Mouse (Mus musculus): ENCODE measurements around the gene Cryaa.

GRCm38 (mm10) chr17:31662855-31663254 lies 14.8 kb upstream of the Cryaa start:
- TF ChIP-seq CTCF (IDR thresholded peaks at IDR 0.05; ENCODE audit: control insufficient read depth, insufficient read depth, low read length) (0 out of 2 replicates have a peak, but pooled peaks have one; percentile 10), POLR2A (IDR thresholded peaks at IDR 0.05; ENCODE audit: borderline replicate concordance, control insufficient read depth, low read depth, low read length) (no peak)

Measured in bone marrow, adult 2 months (tissue).